Mouse (Mus musculus): Measurements from ENCODE around the gene St3gal3.

- TF ChIP-seq CTCF (IDR thresholded peaks at IDR 0.05; ENCODE audit: low read depth), result no peak
- TF ChIP-seq EP300 (IDR thresholded peaks at IDR 0.05; ENCODE audit: low read depth), result no peak
Measured at GRCm38 (mm10) chr4:118040650-118041049, 94.1 kb downstream of the St3gal3 start.
